Mouse (Mus musculus): Measurements from ENCODE around the gene Nup133. TPM values are rescaled to one million over a fixed set of nuclear protein-coding genes. Genes with fewer than 3 reads are reported as not detected.

Gene Nup133
- polyA plus RNA-seq, 1 experiment from 2014 or later: 19.0 TPM

DNA sequence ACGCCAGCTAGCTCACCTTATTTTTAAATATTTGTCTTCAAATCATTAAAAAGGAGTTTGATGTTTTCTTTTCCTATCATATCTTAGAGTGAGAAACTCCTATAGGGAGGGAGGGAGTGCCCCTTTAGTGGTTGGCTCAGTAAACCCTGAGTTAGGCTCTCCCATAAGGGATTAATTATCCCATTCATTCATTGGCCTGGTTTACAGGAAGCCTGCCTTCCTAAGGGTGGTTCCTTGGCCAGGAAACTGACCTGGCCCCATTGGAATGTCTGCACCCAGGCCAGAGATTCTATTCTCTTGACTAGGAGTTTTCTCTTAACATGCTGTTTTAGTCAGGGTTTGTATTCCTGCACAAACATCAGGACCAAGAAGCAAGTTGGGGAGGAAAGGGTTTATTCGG, 61.1 kb downstream of the Nup133 start:
- no peak overlapping the region for H3K9ac ChIP-seq (ENCODE audit: low read depth, low read length)
- ATAC-seq (replicated peaks; ENCODE audit: low FRiP score, low read depth): no peak
- H3K4me3 ChIP-seq (replicated peaks; ENCODE audit: low read depth, low read length): no peak overlapping the region
- H3K4me1 ChIP-seq (replicated peaks; ENCODE audit: insufficient read depth, low read length): no peaks in the 10 kb centered on the region
- H3K27ac ChIP-seq: no peak overlapping the region
- WGBS: 79% methylated on average over 2 of the region's 2 CpGs
- DNase-seq (ENCODE audit: low spot score): no peak
- no peaks in the 10 kb centered on the region for H3K36me3 ChIP-seq (ENCODE audit: insufficient read depth, low read length)
- H3K4me2 ChIP-seq (ENCODE audit: low read length): no peak overlapping the region
- no peak for TF ChIP-seq CTCF (IDR thresholded peaks at IDR 0.05; ENCODE audit: low read depth)
- H3K9me3 ChIP-seq (replicated peaks; ENCODE audit: low read length): no peaks in the 10 kb centered on the region
- H3K27me3 ChIP-seq (ENCODE audit: insufficient read depth, low read length): peaks cover 23% of the 10 kb centered on the region

DNA sequence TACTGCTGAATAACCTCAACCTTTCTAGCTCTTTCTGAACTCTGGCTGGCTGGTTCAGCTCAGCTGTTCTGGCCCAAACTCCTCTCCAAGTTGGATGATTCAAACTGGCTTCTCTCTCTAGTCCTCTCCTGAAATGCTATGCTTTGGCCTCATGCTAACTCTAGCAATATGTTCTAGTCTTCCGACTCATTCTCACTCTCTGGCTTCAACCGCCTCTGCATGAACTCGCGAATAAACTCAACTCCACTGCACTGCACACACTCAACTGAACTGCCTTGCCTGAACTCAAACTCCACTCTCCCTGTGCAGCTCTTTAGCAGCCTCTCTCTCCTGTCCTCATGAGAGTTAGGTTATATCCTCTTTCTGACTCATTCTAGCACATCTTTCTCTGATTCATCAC, 61.9 kb downstream of the Nup133 start:
- Histone ChIP-seq H3K9me3 (replicated peaks; ENCODE audit: low read length) (no peaks in the 10 kb centered on the region), H3K27ac (no peak overlapping the region), H3K36me3 (ENCODE audit: insufficient read depth, low read length) (no peaks in the 10 kb centered on the region), H3K27me3 (ENCODE audit: insufficient read depth, low read length) (peaks cover 16% of the 10 kb centered on the region), H3K4me1 (replicated peaks; ENCODE audit: insufficient read depth, low read length) (no peaks in the 10 kb centered on the region), H3K4me2 (ENCODE audit: low read length) (no peak overlapping the region), H3K9ac (ENCODE audit: low read depth, low read length) (no peak overlapping the region), H3K4me3 (replicated peaks; ENCODE audit: low read depth, low read length) (no peak overlapping the region)
- DNase-seq (ENCODE audit: low spot score): no peak
- WGBS: 91% methylated on average over 4 of the region's 4 CpGs
- no peak for TF ChIP-seq CTCF (IDR thresholded peaks at IDR 0.05; ENCODE audit: low read depth)
- no peak for ATAC-seq (replicated peaks; ENCODE audit: low FRiP score, low read depth)

- ATAC-seq (replicated peaks; ENCODE audit: low FRiP score, low read depth): no peak
- 6% methylated on average over 14 of the region's 14 CpGs for WGBS
- TF ChIP-seq CTCF (IDR thresholded peaks at IDR 0.05; ENCODE audit: low read depth): no peak
- Histone ChIP-seq H3K9me3 (replicated peaks; ENCODE audit: low read length) (no peaks in the 10 kb centered on the region), H3K4me1 (replicated peaks; ENCODE audit: insufficient read depth, low read length) (no peaks in the 10 kb centered on the region), H3K9ac (ENCODE audit: low read depth, low read length) (no peak overlapping the region), H3K36me3 (ENCODE audit: insufficient read depth, low read length) (no peaks in the 10 kb centered on the region), H3K4me3 (replicated peaks; ENCODE audit: low read depth, low read length) (no peak overlapping the region), H3K4me2 (ENCODE audit: low read length) (no peak overlapping the region), H3K27me3 (ENCODE audit: insufficient read depth, low read length) (no peaks in the 10 kb centered on the region), H3K27ac (no peak overlapping the region)
- DNase-seq (ENCODE audit: low spot score): peak; percentile 22
These were observed 64.1 kb downstream of the Nup133 start for GRCm38 (mm10) chr8:123884721-123885565.

DNA sequence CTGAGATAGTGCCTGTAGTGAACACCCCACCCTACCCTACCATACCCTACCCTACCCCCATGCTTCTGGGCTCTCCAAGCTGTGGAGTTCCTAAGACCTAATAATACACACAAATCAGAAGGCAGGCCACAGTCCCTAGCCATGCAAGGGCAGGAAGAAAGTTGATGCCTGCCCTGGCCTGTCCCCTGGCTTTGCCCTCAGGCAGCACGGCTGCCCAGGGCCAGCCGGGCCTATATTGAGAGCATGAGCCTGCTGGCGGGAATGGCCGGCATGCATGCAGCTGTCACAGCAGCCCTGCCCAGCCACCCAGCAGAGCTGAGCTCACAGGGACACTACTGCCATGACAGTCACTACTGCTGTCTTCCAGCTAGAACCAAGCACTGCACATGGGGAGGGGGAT, 66.0 kb downstream of the Nup133 start:
- H3K4me2 ChIP-seq (ENCODE audit: low read length): no peak overlapping the region
- DNase-seq (ENCODE audit: low spot score): no peak
- no peaks in the 10 kb centered on the region for H3K27me3 ChIP-seq (ENCODE audit: insufficient read depth, low read length)
- H3K36me3 ChIP-seq (ENCODE audit: insufficient read depth, low read length): no peaks in the 10 kb centered on the region
- no peaks in the 10 kb centered on the region for H3K9me3 ChIP-seq (replicated peaks; ENCODE audit: low read length)
- no peak overlapping the region for H3K9ac ChIP-seq (ENCODE audit: low read depth, low read length)
- H3K4me3 ChIP-seq (replicated peaks; ENCODE audit: low read depth, low read length): no peak overlapping the region
- no peaks in the 10 kb centered on the region for H3K4me1 ChIP-seq (replicated peaks; ENCODE audit: insufficient read depth, low read length)
- WGBS: 81% methylated on average over 4 of the region's 4 CpGs
- no peak overlapping the region for H3K27ac ChIP-seq
- TF ChIP-seq CTCF (IDR thresholded peaks at IDR 0.05; ENCODE audit: low read depth): no peak
- ATAC-seq (replicated peaks; ENCODE audit: low FRiP score, low read depth): no peak

DNA sequence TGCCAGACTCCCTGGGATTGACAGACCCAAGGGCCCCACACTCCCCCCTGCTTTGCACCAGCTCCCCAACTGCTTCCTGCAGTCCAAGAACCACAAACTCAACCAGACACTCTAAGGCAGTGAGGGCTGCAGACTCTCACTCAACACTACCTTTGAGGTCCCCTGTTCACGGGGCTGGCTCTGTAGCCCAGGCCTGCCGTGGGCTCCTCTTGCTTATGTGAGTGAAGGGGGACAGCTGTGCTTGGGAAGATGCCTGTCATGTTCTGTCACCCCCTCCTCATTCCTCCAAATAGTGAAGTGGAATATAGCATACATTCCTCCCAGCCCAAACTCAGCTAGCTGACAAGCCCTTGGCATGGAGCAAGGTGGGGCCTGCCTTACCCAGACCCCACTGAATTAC, 66.7 kb downstream of the Nup133 start:
- no peaks in the 10 kb centered on the region for H3K36me3 ChIP-seq (ENCODE audit: insufficient read depth, low read length)
- no peak for TF ChIP-seq CTCF (IDR thresholded peaks at IDR 0.05; ENCODE audit: low read depth)
- no peak overlapping the region for H3K4me2 ChIP-seq (ENCODE audit: low read length)
- no peak overlapping the region for H3K9ac ChIP-seq (ENCODE audit: low read depth, low read length)
- H3K4me1 ChIP-seq (replicated peaks; ENCODE audit: insufficient read depth, low read length): no peaks in the 10 kb centered on the region
- no peak for ATAC-seq (replicated peaks; ENCODE audit: low FRiP score, low read depth)
- no peak for DNase-seq (ENCODE audit: low spot score)
- WGBS: 66% methylated on average over 2 of the region's 2 CpGs
- H3K4me3 ChIP-seq (replicated peaks; ENCODE audit: low read depth, low read length): no peak overlapping the region
- H3K27me3 ChIP-seq (ENCODE audit: insufficient read depth, low read length): no peaks in the 10 kb centered on the region
- H3K9me3 ChIP-seq (replicated peaks; ENCODE audit: low read length): no peaks in the 10 kb centered on the region
- no peak overlapping the region for H3K27ac ChIP-seq

DNA sequence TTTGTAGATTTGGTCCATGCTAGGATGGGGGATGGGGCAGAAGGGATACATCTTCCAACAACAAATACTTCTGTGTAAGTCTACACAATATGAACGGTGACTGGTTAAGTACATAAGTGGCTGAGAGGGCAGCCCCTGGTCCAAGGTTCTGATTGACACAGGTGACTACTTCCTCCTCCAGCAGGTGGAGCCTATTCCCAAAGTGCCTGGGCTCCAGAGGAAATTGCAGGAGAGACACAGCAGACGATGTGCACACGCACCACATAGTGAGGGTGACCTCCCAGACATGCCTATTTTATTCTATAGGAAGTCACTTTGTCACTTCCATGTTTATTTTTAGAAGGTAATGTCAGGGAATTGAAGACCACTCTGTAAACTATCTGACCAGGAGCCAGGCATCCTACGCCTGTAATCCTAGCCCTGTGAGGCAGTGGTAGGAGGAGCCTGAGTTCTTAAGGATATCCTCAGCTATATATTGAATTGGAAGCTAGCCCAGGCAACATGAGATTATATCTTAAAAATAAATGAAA, 68.2 kb downstream of the Nup133 start:
- H3K36me3 ChIP-seq (ENCODE audit: insufficient read depth, low read length): no peaks in the 10 kb centered on the region
- no peak for ATAC-seq (replicated peaks; ENCODE audit: low FRiP score, low read depth)

More for the DNA sequence above, 68.2 kb downstream of the Nup133 start:
- Histone ChIP-seq H3K4me3 (replicated peaks; ENCODE audit: low read depth, low read length) (no peak overlapping the region), H3K4me2 (ENCODE audit: low read length) (no peak overlapping the region), H3K27me3 (ENCODE audit: insufficient read depth, low read length) (no peaks in the 10 kb centered on the region), H3K9ac (ENCODE audit: low read depth, low read length) (no peak overlapping the region), H3K27ac (no peak overlapping the region), H3K4me1 (replicated peaks; ENCODE audit: insufficient read depth, low read length) (no peaks in the 10 kb centered on the region), H3K9me3 (replicated peaks; ENCODE audit: low read length) (no peaks in the 10 kb centered on the region)
- 41% methylated on average over 4 of the region's 4 CpGs for WGBS
- TF ChIP-seq CTCF (IDR thresholded peaks at IDR 0.05; ENCODE audit: low read depth): 0 out of 2 replicates have a peak, but pooled peaks have one; percentile 26
- DNase-seq (ENCODE audit: low spot score): no peak
